Mouse (Mus musculus): ENCODE results near the gene AI661453. TPM values are rescaled to one million over a fixed set of nuclear protein-coding genes. Genes with fewer than 3 reads are reported as not detected.

Gene AI661453
- polyA plus RNA-seq (2012): 7.4 and 7.5 TPM in 2 replicates

DNA sequence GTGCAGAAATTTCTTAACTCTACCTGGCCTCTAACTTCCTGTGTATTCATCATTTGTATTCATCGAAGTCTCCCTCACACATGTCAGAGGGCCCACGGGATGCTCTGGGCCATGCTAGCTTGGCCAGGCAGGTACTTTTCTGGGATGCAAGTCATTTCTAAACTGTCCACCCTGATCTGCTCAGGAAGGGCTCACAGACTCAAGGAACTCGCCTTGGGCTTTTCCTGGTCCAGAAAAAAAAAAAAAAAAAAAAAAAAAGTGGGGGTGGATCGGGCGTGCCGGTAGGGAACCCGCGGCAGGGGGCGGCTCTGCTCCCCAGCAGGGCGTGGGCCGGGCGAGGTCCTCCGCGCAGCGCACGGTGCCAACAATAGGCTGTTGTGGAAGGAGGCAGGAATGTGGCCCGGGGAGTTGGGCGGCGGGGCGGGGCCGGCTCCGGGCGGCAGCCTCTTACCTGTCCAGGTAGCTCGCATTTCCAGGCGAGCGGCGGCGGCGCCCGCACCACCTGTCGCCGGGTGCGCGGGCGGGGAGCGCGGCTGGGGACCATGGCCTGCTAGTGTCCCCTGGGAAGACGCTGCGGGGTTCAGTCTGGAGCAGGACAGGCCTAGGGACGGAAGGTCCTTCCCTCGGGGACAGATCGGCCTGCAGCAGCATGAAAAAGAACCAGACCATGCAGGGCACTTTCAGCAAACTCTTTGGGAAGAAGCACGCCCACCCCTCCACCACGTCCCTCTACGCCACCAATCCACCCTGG is at the start of gene AI661453:
Gene AI661453, plus strand, starts transcription at position 460 of the 751 bp plus-strand sequence.

DNA sequence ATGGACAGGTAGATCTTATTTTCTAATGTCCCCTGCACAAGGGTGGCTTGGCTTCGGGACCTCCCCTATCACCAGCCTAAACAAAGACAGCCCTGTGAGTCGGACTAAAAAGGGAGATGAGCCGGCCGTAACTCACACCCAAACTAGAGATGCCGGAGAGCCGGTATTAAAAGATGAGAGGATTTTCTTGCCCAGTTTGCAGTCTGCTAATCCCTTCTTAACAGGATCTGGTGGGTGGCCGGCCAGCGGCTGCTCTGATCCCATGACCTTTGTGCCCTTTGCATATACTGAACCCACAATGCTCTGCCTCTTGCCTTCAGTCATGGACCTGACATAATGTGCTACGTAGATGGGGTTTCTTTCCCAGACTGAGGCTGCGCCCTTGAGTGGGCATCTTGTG is 36.0 kb upstream of the AI661453 start, which contains the start of gene Guca1a:
Gene Guca1a, minus strand, starts transcription at position 134 of the 400 bp plus-strand sequence.

DNA sequence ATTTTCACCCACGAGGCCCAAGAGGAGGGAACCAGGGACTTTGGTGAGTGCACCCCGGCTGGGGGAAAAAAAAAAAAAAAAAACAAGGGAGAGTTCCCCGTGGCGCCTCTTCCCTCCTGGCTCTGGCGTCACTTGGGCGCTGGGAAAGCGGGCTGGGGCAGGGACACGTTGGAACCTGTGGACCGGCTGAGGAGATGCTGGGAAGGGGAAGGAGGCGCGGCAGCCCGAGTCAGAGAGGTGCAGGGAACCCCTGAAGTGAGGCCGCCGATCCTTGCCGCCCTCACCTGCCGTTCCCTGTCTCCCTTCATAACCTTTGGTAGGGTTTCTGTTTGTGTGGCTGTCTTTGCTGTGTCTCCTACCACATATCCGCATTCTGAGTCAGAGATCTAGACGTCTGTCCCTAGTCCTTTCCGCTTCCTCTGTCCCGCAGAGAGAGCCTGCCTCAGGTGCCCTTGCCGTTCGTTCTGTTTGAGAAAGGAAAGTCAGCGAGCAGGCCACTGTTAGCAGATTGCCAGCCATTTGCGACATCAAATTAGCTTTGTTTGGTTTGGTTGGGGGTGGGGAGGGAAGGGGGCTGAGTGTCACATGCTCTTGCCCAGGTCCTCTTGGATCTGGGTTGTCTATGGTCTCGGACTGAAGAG is 612 bp downstream of the AI661453 start, which contains the start of gene 1700001C19Rik:
Gene 1700001C19Rik, minus strand, starts transcription at position 470 of the 641 bp plus-strand sequence.

DNA sequence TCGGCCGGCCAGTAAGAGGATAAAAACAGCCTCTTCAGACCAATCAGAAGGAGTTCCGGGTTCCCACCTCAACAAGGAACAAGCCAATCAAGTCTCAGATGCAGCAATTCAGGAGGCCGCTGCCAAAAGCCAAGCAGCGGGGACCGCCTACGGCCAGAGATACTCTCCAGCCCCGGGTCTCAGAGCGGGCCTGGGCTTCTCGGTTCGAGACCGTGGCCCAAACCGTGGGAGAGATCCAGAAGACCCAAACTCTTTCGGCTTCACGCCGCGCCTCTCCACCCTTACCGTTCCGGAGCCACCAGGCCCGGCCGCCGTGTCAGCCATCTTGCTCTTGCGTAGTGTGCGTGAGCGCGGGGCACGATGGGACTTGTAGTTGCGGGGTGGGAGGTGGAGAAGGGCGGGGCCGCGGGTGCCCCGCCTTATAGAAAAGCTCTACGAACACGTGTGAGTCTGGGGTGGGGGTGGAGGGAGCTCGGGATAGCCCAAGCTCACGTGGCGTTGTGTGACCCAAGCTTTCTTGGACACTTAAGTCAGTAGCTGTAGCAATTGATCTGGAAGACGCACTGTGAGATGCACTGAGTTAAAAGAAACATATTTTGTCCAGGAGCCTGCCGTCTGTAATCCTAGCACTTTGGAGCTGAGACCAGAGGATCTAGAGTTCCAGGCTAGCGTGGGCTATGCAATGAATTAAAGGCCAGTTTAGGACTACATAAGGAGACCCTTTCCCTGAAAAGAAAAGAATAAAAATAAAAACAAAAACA is 65.7 kb downstream of the AI661453 start, which contains the start of gene Taf8:
Gene Taf8, minus strand, starts transcription at position 347 of the 761 bp plus-strand sequence.

DNA sequence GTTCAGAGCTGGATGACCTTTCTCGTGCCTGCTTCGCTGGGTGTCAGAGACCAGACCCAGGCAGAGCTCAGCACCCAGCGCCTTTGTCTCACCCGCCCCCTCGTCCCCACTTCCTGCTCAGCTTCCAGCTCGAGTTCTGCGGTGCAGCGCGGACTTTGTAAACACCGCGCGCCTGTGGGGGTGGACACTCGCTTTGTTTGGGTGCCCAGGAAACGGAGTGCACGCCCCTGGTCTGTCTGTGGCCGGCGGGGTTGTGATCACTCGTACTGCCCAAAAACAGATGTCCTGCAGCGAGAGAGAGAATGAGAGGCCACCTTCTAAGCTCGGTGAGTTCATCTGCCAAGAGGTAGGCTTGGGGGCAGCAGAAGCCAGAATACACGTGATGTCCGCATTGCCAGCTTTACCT is 68.5 kb downstream of the AI661453 start, which contains the start of gene Ccnd3:
Gene Ccnd3, plus strand, starts transcription at position 111 of the 406 bp plus-strand sequence.

Other genes with a start within 250 kb of the AI661453 start
- gene Mrps10, start 67.7 kb upstream of the AI661453 start, polyA plus RNA-seq (2012): 30.4 and 30.5 TPM in 2 replicates
- 0.86 and 1.9 TPM in 2 replicates for gene Guca1b, start 51.2 kb upstream of the AI661453 start, polyA plus RNA-seq (2012)
- gene Guca1a, start 36.0 kb upstream of the AI661453 start, polyA plus RNA-seq (2012): 15.7 and 18.2 TPM in 2 replicates
- gene 1700001C19Rik, start 761 bp downstream of the AI661453 start, polyA plus RNA-seq (2012): 0.17 and 0.33 TPM in 2 replicates
- 22.9 and 25.8 TPM in 2 replicates for gene Taf8, start 65.7 kb downstream of the AI661453 start, polyA plus RNA-seq (2012)
- 344 and 360 TPM in 2 replicates for gene Ccnd3, start 68.4 kb downstream of the AI661453 start, polyA plus RNA-seq (2012)
- gene Bysl, start 174.9 kb downstream of the AI661453 start, polyA plus RNA-seq (2012): 39.7 and 42.3 TPM in 2 replicates
- 4.4 and 4.6 TPM in 2 replicates for gene Med20, start 175.0 kb downstream of the AI661453 start, polyA plus RNA-seq (2012)
- 0.06 TPM in 1 of 2 replicates, not detected in the other for gene Gm20517, start 175.0 kb downstream of the AI661453 start, polyA plus RNA-seq (2012)
- gene Usp49, start 194.1 kb downstream of the AI661453 start, polyA plus RNA-seq (2012): 12.5 and 13.5 TPM in 2 replicates

Measured in megakaryocyte-erythroid progenitor cell, adult 5 weeks (primary cell).